Mouse (Mus musculus) gastrocnemius, adult 18-20 months (tissue): ENCODE measurements at regions not wholly inside any gene's neighbourhood (a gene's known extent, or its start where the extent isn't known, plus 50 kb on each side); places are given as distances from the start of the nearest gene placed in this dataset.

ENCODE experiments used
- DNase-seq: peaks from one replicate; pipeline ENCODE4 v3.0.0; 2021; ENCODE audit warnings: low spot score

DNA sequence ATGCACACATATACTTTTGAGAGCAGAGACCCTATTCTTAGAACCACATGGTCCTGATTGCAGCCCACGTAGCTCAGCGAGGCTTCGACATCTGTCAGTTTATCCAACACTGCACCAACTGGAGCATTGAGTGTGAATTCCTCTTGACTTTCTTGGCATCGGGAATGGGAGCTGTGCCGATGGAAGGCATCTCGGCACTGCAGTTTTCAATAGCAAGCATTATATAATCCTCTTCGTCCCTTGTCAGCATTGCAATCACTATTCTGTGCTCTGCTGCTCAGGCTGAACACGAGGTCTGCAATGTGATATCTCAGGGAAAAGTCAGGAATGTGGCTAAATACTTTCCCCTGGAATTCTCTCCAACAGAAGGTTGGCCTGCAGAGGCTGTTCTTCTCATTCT lies 224.6 kb downstream of the Lnpk start:
- DNase-seq, result peak; percentile 25

- DNase-seq, result no peak
Observed at GRCm38 (mm10) chr2:74349809-74350208, 229.4 kb downstream of the Lnpk start.

GRCm38 (mm10) chr2:74306301-74306700 lies 272.9 kb downstream of the Lnpk start:
- DNase-seq, result no peak

DNA sequence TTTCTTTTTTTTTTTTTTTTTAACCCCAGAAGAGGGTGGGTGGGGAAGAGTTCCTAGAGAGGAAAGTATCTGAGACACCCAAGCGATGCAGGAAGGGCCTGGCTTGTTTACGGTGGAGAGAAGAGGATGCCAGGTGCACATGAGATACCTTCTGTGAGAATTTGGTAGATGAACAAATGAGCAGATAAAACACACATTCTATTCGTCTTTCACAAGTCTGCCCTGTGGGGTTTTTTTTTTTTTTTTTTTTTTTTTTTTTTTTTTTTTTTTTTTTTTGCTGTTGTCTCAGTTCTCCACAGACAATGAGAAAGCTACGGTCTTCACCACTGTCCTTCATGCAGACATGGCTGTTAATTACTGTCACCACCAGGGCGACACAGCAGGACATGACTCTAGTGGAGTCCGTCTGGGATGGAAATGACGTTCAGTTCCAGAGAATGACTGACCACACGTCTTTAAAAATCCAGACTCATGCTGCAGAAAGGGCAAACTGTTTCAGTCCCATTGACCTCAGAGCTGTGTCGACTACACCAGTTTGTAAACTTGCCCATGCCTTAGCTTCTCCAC lies 278.3 kb downstream of the Lnpk start:
- no peak for DNase-seq

DNA sequence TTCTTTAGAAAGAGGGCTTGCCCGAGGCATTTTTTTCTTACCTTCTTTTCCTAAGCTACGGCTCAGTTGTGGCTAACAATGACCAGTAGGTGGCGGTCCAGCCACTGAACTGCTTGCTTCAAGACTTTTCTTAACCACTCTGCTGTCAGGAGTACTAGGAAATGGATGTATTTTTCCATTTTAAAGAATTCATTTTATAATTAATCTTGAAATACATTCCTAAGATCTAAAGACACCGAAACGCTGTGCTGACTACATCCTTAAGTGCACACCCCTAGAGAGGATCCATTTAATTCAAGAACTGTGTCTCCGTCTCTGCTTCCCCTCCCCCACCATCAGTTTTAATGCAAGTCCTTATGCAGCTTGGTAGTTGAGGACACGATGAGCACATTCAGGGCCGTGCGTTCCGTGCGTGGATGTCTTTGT lies 278.9 kb downstream of the Lnpk start:
- peak; percentile 46 for DNase-seq

- DNase-seq, result no peak
Observed at GRCm38 (mm10) chr2:74292641-74293040, 286.6 kb downstream of the Lnpk start.

GRCm38 (mm10) chr2:74291416-74292396 lies 287.5 kb downstream of the Lnpk start:
- DNase-seq, result no peak

GRCm38 (mm10) chr2:74285624-74286023 lies 293.6 kb downstream of the Lnpk start:
- DNase-seq, result no peak

DNA sequence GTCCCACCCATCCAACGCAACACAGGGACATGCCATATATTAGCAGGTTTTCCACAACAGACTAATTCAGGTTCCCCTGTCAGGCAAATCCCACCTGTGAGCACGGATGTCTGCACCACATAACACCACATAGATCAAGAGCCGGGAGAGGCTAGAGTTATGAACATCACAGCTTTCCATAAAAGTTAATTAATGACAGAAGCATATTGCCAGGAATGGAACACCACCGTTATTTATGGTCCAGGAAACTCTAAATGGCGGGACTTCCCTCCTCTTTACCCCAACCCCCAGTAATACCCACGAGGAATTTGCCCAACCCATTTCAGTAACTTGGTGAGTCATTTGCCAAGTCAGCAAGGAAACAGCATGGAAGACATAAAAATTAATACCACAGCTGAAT lies 314.3 kb downstream of the Lnpk start:
- no peak for DNase-seq

GRCm38 (mm10) chr2:74257034-74257781 lies 322.0 kb downstream of the Lnpk start:
- DNase-seq, result no peak

DNA sequence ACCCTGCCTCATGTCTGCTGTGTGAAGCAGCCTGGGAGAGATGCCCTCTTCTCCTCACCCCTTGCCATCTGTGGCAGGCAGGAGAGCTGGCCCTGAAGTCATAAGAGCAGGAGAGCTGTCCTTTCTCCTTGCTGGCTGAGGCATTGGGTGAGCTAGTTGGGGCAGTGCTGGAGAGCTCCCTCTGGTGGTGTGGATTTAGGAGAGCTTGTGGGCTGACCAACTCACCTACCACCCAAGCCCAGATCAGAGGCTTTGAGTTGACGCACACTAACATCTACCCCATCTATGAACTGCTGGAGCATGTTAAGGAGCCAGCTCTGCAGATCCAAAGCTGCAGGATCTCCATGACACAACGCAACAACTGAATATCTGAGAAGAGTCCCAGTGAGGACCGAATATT lies 331.7 kb downstream of the Lnpk start:
- no peak for DNase-seq

DNA sequence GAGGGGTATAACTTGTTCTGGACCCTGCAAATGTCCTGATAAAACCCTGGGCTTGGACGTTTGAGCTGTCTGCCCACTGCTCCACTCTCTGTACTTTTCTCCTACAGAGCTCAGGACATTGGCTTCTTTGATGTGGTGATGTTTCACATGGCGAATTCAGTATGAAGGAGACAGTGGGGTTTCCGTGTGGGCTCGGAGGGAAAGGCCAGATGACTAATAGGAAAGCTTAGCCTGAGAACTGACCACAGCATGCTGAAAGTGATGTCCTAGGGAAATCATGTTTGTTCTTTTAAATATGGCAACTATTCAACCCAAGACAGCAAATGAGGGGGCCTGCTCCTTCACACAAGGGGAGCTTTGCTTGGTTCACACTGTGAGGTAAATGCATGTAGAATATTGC lies 332.6 kb downstream of the Lnpk start:
- DNase-seq, result no peak

GRCm38 (mm10) chr2:74244203-74244602 lies 333.1 kb upstream of the Atp5g3 start:
- DNase-seq, result no peak

- no peak for DNase-seq
Observed at GRCm38 (mm10) chr2:74243801-74244200, 332.7 kb upstream of the Atp5g3 start.

GRCm38 (mm10) chr2:74239586-74239985 lies 328.5 kb upstream of the Atp5g3 start:
- DNase-seq, result no peak

- DNase-seq, result no peak
Observed at GRCm38 (mm10) chr2:74217437-74217836, 306.3 kb upstream of the Atp5g3 start.

GRCm38 (mm10) chr2:74210210-74210609 lies 299.1 kb upstream of the Atp5g3 start:
- DNase-seq, result no peak

- DNase-seq, result no peak
Observed at GRCm38 (mm10) chr2:74209421-74209917, 298.3 kb upstream of the Atp5g3 start.

DNA sequence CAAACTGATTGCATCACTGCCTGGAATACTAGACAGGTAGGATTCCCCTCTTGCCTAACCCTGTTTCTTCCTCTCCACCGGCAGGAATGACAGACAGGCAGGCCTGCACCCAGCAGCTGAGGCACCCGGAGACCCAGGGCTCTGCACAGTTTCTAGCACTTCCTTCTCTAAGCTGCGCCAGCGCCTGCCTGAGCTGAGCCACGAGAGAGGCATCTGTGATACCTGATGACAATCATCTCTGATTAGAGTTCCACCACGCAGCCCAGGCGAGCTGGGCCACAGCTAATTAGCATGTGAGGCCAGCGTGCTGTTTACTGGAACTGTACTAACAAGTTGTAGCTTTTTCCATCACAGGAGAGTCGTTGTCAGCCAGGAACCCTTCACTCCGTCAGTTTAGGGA lies 296.3 kb upstream of the Atp5g3 start:
- DNase-seq, result no peak

- no peak for DNase-seq
Observed at GRCm38 (mm10) chr2:74202776-74203175, 291.6 kb upstream of the Atp5g3 start.

DNA sequence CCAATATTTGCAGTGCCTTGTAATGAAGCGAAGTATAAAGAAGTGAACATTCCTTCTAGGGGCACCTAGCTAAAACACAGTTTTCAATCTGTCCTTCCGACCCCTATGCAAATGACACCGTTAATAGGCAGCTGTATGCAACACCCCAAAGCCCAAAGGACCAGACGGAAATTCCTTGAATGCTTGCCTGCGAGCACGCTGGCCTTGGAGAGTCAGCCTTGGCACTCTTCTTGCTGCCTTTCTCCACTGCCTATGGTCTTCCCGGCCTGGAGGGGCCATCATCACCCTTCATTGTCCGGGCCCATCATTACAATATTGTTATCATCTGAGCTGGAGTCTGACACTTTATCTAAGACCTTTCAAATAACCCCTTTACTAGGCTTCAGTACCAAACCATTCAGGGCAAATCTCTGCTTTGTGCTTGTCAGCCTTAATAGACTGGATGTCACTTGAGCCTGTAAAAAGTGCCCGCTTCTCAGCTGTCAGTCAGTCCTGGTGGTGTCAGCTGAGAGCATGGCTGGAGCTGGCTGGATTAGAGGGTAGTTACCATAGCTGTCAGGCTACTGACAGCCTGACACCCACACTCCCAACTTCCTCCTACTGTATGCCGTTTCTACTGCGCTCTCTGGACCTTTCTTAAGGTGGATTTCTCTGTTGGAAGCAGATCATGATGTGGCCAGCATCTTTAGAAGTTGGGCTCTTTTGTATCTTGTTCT lies 290.6 kb upstream of the Atp5g3 start:
- DNase-seq, result no peak
